Mouse (Mus musculus): ENCODE measurements around the gene Serpina7. TPM values are rescaled to one million over a fixed set of nuclear protein-coding genes. Genes with fewer than 3 reads are reported as not detected.

Serpina7 gene
- not detected for total RNA-seq (2018; cell fraction: chromatin; rRNA removed)
- total RNA-seq (2018; cell fraction: cytosol; rRNA removed): not detected
- not detected for total RNA-seq (2018; cell fraction: nucleus; rRNA removed)
- polyA plus RNA-seq (2018): not detected in 3 replicates

DNA sequence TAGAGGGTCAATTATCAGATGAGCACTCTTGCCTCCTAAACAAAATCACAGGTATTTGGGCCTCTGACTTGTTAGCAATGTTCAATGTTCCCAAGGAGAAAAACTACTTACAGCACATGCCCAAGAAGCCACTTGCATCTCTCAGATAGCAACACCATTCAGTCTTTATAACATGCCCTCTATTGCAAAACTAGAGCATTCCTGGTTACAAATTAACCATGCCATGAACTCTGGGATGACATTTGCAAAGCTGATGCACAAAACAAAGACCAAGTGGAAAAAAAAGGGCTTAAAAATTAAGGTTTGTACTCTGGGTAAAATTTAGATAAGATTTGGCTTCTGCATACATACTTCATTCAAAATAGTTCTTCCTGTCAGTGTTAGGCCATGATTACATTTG, at the start of gene Serpina7:
TSS of gene Serpina7 (minus strand) at position 160 of the 400 bp plus-strand sequence.
- H3K79me2 ChIP-seq (ENCODE audit: inconsistent target): no peaks in the 10 kb centered on the region
- no peak within 1 kb of the TSS for H3K27ac ChIP-seq
- no peak within 1 kb of the TSS for H3K4me3 ChIP-seq (ENCODE audit: inconsistent target)
- H3K36me3 ChIP-seq (ENCODE audit: inconsistent target): no peaks in the 10 kb centered on the region

DNA sequence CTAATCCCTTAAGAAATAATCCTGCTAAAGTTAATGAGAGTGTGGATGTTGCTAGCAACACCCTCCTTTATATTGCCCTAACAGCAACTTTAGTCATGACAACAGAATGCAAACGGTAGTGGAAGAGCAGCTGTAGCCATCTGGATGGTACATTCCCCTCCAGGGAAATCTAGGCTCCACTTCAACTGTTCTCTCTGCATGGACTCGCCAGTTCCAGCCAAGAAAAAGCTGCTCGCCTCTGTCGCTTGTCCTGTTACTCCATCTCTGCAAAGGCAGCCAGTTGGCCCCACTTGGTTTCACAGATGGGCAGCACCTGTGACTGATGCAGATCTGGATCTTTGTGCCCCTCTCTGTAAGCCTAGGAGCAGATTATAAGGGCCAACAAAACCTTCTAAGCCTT, 49.0 kb upstream of the Serpina7 start:
- H3K79me2 ChIP-seq (ENCODE audit: inconsistent target): no peaks in the 10 kb centered on the region
- H3K4me3 ChIP-seq (ENCODE audit: inconsistent target): no peak overlapping the region
- H3K36me3 ChIP-seq (ENCODE audit: inconsistent target): no peaks in the 10 kb centered on the region
- H3K27ac ChIP-seq: no peak overlapping the region
- WGBS (ENCODE audit: missing documents): 79% methylated on average over 4 of the region's 4 CpGs

DNA sequence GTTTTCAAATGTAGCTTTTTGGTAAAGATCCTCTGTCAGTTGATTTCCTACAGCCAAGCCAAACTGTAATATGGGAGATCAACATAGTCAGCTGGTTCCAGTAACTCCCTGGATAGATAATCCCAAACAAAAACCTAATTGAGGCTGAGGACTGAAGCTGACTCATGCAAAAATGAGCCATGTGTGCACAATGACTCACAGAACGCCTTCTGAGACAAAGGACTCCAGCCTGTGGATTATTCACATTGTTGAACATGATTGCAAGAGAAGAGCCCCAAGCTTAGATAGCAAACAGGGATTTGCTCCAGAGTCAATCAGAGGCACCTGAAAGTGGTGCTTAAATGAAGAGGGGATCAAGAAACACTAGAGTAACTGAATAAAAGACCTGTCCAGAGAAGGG, 12.2 kb upstream of the Serpina7 start:
- WGBS (ENCODE audit: missing documents): 63% methylated on average over 1 of the region's 1 CpGs
- H3K36me3 ChIP-seq (ENCODE audit: inconsistent target): no peaks in the 10 kb centered on the region
- H3K27ac ChIP-seq: no peak overlapping the region
- H3K4me3 ChIP-seq (ENCODE audit: inconsistent target): no peak overlapping the region
- H3K79me2 ChIP-seq (ENCODE audit: inconsistent target): no peaks in the 10 kb centered on the region

DNA sequence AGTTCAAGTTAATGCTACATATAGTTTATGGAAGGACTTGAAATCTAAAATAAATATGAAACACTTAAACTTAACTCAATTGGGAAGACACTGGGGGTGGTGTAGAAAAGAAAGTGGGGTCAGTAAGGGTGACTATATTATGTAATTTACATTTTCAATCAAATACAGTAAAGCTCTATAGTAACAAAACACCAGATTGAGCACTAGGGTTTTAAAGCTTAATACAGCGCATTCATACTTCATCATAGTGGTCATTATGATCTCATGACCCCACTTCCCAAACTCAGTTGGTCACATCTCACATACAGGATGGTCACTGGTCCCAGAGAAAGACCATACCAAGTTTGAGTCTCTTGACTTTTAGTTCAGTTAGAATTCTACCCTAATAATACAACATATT, 907 bp upstream of the Serpina7 start, which contains the start of gene 4930513O06Rik:
TSS of gene 4930513O06Rik (plus strand) at position 301 of the 400 bp plus-strand sequence.
- Histone ChIP-seq H3K4me3 (ENCODE audit: inconsistent target) (no peak within 1 kb of the TSS), H3K36me3 (ENCODE audit: inconsistent target) (no peaks in the 10 kb centered on the region), H3K79me2 (ENCODE audit: inconsistent target) (no peaks in the 10 kb centered on the region), H3K27ac (no peak within 1 kb of the TSS)
- WGBS (ENCODE audit: missing documents): 93% methylated on average over 1 of the region's 1 CpGs

DNA sequence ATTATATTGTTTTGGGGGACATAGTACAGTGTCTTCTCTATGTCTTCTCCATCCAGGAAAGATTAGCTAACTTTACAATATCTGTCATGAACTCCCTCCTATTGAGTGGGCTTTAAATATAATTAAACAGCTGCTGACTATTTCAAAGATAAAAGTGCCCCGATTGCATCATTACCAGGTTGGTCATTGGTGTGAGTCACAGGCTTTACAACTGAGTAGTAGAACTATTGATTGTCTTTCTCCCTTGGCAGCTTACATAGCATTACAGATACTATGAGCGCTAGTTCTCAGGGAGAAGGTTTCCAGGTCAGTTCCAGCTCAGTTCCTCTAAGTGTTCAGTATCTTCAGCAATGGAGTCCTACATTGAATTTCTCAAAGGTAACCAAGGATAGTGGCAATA, 6.5 kb downstream of the Serpina7 start:
- Histone ChIP-seq H3K79me2 (ENCODE audit: inconsistent target) (no peaks in the 10 kb centered on the region), H3K36me3 (ENCODE audit: inconsistent target) (no peaks in the 10 kb centered on the region), H3K4me3 (ENCODE audit: inconsistent target) (no peak overlapping the region), H3K27ac (no peak overlapping the region)
- 77% methylated on average over 2 of the region's 2 CpGs for WGBS (ENCODE audit: missing documents)

DNA sequence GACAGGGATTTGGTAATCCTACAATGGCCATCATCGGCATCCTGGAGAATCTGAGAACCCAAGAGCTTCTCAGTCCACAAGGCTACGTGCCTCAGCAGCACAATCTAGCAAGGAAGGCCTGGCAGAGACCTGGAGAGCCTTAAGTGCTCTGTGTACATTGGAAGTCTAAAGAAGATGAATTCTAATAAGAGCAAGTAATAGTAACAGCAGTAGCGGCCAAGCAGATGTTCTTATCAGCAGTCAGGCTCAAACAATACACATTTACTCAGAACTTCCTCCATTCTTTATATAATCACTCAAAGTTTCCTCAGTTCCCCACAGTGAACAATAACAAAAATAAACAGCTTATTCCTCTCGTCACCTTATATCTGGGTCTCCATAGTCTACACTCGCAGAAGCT, 21.0 kb downstream of the Serpina7 start:
- WGBS (ENCODE audit: missing documents): 77% methylated on average over 5 of the region's 5 CpGs
- Histone ChIP-seq H3K27ac (no peak overlapping the region), H3K4me3 (ENCODE audit: inconsistent target) (no peak overlapping the region), H3K79me2 (ENCODE audit: inconsistent target) (no peaks in the 10 kb centered on the region), H3K36me3 (ENCODE audit: inconsistent target) (no peaks in the 10 kb centered on the region)

DNA sequence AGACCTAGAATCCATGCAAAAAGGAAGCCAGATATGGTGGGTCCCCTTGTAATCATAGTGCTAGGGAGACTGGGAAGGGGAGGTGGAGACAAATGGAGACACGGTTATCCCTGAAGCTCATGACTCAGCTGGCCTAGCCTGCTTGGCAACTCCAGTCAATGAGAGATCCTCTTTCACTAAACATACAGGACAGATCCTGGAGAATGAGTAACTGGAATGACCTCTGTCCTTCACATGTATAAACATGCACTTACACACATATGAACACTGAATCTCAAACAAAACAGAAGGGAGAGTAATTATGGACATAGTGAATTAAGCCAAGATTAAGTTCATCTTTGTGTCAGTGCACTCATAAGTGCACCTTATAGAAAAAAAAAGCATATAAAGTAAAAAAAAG, 31.9 kb downstream of the Serpina7 start:
- Histone ChIP-seq H3K36me3 (ENCODE audit: inconsistent target) (no peaks in the 10 kb centered on the region), H3K27ac (no peak overlapping the region), H3K79me2 (ENCODE audit: inconsistent target) (no peaks in the 10 kb centered on the region), H3K4me3 (ENCODE audit: inconsistent target) (no peak overlapping the region)
- WGBS (ENCODE audit: missing documents): 85% methylated on average over 1 of the region's 1 CpGs

DNA sequence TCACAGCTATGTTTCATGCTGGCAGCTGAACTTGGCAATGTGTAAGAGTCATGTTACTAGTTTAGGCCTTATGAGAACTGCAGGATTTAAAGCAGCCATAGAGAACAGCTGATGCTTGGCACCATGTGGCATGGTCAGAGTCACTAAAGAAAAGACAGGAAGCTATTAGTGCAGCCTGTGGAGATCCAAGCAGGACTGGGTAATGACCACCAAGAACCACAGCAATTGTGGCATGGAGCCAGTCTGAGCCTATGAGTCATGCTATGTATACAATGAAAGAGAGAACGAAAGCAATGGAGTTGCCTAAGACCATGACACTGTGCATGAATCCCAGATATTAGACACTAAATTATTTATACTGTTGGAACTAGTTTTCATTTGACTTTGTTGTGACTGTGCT, 33.1 kb downstream of the Serpina7 start:
- H3K36me3 ChIP-seq (ENCODE audit: inconsistent target): no peaks in the 10 kb centered on the region
- H3K27ac ChIP-seq: no peak overlapping the region
- H3K4me3 ChIP-seq (ENCODE audit: inconsistent target): no peak overlapping the region
- WGBS (ENCODE audit: missing documents): 60% methylated on average over 1 of the region's 1 CpGs
- no peaks in the 10 kb centered on the region for H3K79me2 ChIP-seq (ENCODE audit: inconsistent target)

DNA sequence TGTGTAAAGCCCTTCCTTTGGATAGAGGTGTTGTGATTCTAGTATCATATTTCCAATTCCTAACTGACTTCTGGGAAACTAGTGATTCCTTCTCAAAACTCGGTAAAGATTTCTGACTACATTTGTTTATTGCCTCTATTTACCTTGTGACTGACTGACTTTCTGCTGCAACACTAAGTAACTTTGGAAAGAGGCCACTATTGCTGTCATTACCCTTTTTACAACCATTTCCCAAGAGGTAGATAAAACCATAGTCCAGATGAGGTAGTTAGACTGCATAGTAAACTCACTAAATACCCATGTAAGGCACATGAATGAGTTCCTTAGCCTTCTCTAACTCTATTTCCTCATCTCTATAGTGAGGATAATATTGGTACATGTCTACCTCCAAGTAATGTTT, 43.9 kb downstream of the Serpina7 start:
- Histone ChIP-seq H3K36me3 (ENCODE audit: inconsistent target) (no peaks in the 10 kb centered on the region), H3K4me3 (ENCODE audit: inconsistent target) (no peak overlapping the region), H3K27ac (no peak overlapping the region), H3K79me2 (ENCODE audit: inconsistent target) (no peaks in the 10 kb centered on the region)
- 74% methylated on average over 1 of the region's 1 CpGs for WGBS (ENCODE audit: missing documents)

DNA sequence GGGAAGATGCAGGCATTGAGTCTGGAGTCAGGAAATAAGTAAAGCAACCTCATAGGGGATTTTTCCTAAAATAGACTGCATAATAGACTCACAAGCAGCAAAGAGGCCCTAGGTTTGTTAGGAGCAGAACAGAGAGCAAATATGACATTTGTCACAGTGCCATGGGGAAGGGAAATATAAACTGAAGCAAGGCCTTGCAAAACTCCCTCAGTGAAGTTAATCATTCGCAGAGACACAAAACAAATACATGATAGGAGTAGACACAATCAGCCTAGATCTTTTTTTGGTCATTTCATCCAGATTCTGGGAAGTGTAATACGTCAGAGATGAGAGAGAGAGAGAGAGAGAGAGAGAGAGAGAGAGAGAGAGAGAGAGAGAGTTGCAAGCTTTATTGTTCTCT, 45.7 kb downstream of the Serpina7 start:
- H3K79me2 ChIP-seq (ENCODE audit: inconsistent target): no peaks in the 10 kb centered on the region
- H3K4me3 ChIP-seq (ENCODE audit: inconsistent target): no peak overlapping the region
- WGBS (ENCODE audit: missing documents): 100% methylated on average over 1 of the region's 2 CpGs
- H3K36me3 ChIP-seq (ENCODE audit: inconsistent target): no peaks in the 10 kb centered on the region
- H3K27ac ChIP-seq: no peak overlapping the region

DNA sequence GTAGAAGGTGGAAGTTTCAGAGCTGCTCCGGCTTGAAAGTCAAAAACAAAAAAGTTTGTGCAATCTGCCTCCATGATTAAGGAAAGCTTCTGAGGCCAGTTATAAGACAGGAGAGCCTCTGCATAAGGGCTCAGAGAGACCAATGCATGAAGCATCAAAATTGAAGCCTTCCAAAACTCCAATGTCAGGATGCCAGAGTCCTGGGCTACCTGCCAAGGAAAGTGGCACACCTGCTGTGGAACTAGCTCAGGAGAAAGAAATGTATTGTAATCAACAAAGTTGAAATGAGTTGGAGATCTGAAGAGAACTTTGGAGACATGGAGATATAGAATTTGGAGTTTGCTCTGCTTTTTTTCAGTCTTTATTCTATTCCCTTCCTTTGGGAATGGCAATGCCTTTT, 47.4 kb downstream of the Serpina7 start:
- Histone ChIP-seq H3K36me3 (ENCODE audit: inconsistent target) (no peaks in the 10 kb centered on the region), H3K79me2 (ENCODE audit: inconsistent target) (no peaks in the 10 kb centered on the region), H3K4me3 (ENCODE audit: inconsistent target) (no peak overlapping the region), H3K27ac (no peak overlapping the region)
- 100% methylated on average over 1 of the region's 1 CpGs for WGBS (ENCODE audit: missing documents)

Other genes with a start within 250 kb of the Serpina7 start
- not detected in 3 replicates for gene Nrk, start 170.8 kb downstream of the Serpina7 start, polyA plus RNA-seq (2018)
- not detected in 3 replicates for gene 4930513O06Rik, start 1.0 kb upstream of the Serpina7 start, polyA plus RNA-seq (2018)
- not detected in 3 replicates for gene 4933428M09Rik, start 94.0 kb upstream of the Serpina7 start, polyA plus RNA-seq (2018)
- gene Mum1l1, start 124.8 kb upstream of the Serpina7 start, polyA plus RNA-seq (2018): not detected in 3 replicates
- not detected in 3 replicates for gene Trap1a, start 248.4 kb upstream of the Serpina7 start, polyA plus RNA-seq (2018)